Mouse (Mus musculus) limb, embryonic 13.5 days (tissue): ENCODE measurements at regions not wholly inside any gene's neighbourhood (a gene's known extent, or its start where the extent isn't known, plus 50 kb on each side); places are given as distances from the start of the nearest gene placed in this dataset.

Source experiments
- ATAC-seq: fragments of 200-750 bp; cut with Nextera tagmentation; 2 replicates; pipeline ENCODE4 v1.8.0; 2017; ENCODE audit warnings: low read depth, moderate number of reproducible peaks, moderate TSS enrichment; ENCODE audit not compliant: low FRiP score
- H3K27ac ChIP-seq: fragments of 300-500 bp; sonication (generic); 2 replicates; pipeline ENCODE4 v1.5.1; 2015; ENCODE audit warnings: inconsistent platforms, mild to moderate bottlenecking, moderate library complexity
- H3K27me3 ChIP-seq: fragments of 300-500 bp; sonication (generic); 2 replicates; pipeline ENCODE4 v1.6.1; 2015; ENCODE audit warnings: mild to moderate bottlenecking, inconsistent platforms
- H3K36me3 ChIP-seq: fragments of 300-500 bp; sonication (generic); 2 replicates; pipeline ENCODE4 v1.6.1; 2015; ENCODE audit warnings: inconsistent platforms, mild to moderate bottlenecking, moderate library complexity
- H3K4me1 ChIP-seq: fragments of 300-500 bp; sonication (generic); 2 replicates; pipeline ENCODE4 v1.6.1; 2015; ENCODE audit warnings: inconsistent platforms
- H3K4me2 ChIP-seq: fragments of 300-500 bp; sonication (generic); replicated peaks from 2 replicates; pipeline ENCODE4 v1.6.1; 2015; ENCODE audit warnings: inconsistent platforms, mild to moderate bottlenecking, moderate library complexity
- H3K4me3 ChIP-seq: fragments of 300-500 bp; sonication (generic); 2 replicates; pipeline ENCODE4 v1.5.1; 2015; ENCODE audit warnings: moderate library complexity, mild to moderate bottlenecking, inconsistent platforms
- H3K9ac ChIP-seq: fragments of 300-500 bp; sonication (generic); 2 replicates; pipeline ENCODE4 v1.6.1; 2015; ENCODE audit warnings: mild to moderate bottlenecking, inconsistent platforms
- H3K9me3 ChIP-seq: fragments of 300-500 bp; sonication (generic); 2 replicates; pipeline ENCODE4 v1.6.1; 2016; ENCODE audit warnings: inconsistent platforms
- WGBS: fragments of 180-500 bp; shearing (Covaris S2); methylation state at CpG from one replicate; pipeline ENCODE4 v1.1.7; 2015; 5-methylcytosine and 5-hydroxymethylcytosine counted together

GRCm38 (mm10) chr9:46538616-46539015 lies 218.8 kb upstream of the 4931429L15Rik start:
- ATAC-seq, result no peak
- Histone ChIP-seq H3K4me2 (no peak overlapping the region), H3K4me1 (no peaks in the 10 kb centered on the region; the same call in 1 of the 2 replicates), H3K9me3 (no peaks in the 10 kb centered on the region), H3K4me3 (no peak overlapping the region), H3K27me3 (peaks cover 31% of the 10 kb centered on the region), H3K27ac (no peak overlapping the region), H3K36me3 (no peaks in the 10 kb centered on the region), H3K9ac (no peak overlapping the region)
- WGBS, result 10% methylated on average over 3 of the region's 4 CpGs

DNA sequence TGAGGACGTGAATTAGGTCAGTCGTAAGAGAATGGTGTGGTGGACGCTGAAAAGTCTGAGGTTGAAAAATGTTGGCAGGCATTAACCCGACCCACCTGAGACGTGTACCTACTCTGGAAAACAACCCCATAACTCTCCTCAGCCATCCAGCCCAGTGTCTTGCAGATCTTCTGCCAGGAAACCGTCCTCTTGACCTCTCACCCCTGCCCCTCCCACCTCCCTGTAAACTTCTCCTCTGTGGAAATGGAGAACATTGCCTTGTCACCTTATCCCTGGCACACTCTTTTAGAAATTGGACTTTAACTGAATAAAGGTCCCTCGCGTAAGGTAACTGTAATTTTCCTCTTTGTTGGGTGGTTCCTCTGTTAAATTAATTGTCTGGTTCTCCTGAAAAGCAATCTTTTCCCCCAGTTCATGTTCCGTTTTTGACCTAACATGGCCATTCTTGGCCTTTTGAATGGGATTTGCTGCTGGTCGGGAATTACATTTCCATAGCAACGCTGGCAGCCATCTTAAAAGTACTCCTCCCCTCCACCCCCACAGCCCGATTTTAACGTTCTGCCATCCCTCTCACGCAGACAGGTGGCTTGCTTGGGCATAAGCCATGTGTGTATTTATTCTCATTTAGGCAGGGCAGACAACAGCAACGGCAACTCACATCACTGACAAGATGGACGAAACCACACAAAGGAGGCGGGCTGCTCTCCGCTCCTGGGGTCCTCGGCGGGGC lies 196.8 kb upstream of the 4931429L15Rik start:
- ATAC-seq, result no peak

DNA sequence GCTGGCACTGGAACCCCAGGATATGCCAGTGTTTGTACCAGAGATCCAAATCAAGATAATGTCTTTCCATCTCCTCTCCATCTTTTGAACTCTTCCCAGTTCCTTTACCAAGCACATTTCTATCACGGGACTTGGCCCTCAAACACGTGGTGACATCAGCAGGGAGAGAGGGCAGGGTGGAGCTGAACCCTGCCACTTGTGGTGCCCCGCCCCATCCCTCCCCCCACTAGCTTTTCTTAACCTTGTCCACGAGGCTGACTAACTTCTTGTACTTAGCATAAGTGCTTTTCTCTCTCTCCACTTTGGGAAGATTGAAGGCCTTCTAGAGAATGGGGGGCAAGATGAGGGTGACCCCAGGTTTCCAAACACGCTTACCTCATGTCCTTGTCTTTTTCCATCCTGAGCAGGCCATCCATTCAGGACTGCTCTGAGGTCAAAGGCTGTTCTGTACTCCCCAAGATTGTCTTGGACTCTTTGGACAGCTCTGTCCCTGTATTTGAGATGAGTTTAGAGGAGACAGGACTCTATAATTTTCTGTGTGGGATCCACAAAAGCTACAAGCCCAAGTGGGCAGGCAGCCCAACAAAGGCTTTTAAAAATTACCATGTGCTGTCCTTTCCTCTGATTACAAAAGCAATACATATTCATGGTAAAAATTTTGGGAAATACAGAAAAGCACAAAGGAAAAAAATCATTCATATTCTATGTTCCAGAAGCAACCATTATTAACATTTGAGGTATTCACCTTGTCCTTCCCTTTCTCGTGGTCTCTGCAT lies 192.7 kb upstream of the 4931429L15Rik start:
- H3K9me3 ChIP-seq, result peaks cover 9% of the 10 kb centered on the region; the same call in 1 of the 2 replicates
- H3K9ac ChIP-seq, result no peak overlapping the region
- H3K4me1 ChIP-seq, result no peaks in the 10 kb centered on the region
- no peak overlapping the region for H3K4me3 ChIP-seq
- no peak for ATAC-seq
- 65% methylated on average over 6 of the region's 6 CpGs for WGBS
- no peak overlapping the region for H3K4me2 ChIP-seq
- peaks cover 16% of the 10 kb centered on the region; the same call in 1 of the 2 replicates for H3K27me3 ChIP-seq
- no peaks in the 10 kb centered on the region for H3K36me3 ChIP-seq
- H3K27ac ChIP-seq, result no peak overlapping the region

More for the DNA sequence above, 196.8 kb upstream of the 4931429L15Rik start:
- 84% methylated on average over 20 of the region's 20 CpGs for WGBS
- H3K4me1 ChIP-seq, result no peaks in the 10 kb centered on the region
- H3K9me3 ChIP-seq, result peaks cover 16% of the 10 kb centered on the region; the same call in 1 of the 2 replicates
- no peak overlapping the region for H3K4me3 ChIP-seq
- H3K9ac ChIP-seq, result no peak overlapping the region
- no peaks in the 10 kb centered on the region for H3K36me3 ChIP-seq
- no peak overlapping the region for H3K4me2 ChIP-seq
- H3K27ac ChIP-seq, result no peak overlapping the region
- 0 out of 2 replicates have a peak, but pooled peaks cover 3% of the 10 kb centered on the region for H3K27me3 ChIP-seq

DNA sequence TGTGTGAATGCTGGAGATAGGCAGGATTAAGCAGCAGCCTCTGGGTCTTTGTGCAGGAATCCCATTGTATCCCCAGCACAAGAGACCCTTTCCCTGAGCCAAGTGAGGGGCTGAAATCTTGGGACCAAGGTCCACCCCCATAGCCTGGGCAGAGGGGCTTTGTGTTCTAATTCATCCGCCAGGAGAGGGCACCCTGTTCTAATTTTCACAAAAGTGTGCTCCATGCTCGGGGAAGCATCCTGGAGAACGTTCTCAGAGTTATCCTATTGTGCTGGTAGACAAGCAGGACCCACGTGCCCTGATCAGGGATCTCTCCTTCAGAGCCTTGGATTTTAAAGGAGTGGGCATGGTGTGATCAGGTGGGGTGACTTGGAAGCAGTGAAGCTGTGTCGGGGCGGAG lies 191.5 kb upstream of the 4931429L15Rik start:
- Histone ChIP-seq H3K4me2 (no peak overlapping the region), H3K9ac (no peak overlapping the region), H3K9me3 (peaks cover 9% of the 10 kb centered on the region; the same call in 1 of the 2 replicates), H3K4me3 (no peak overlapping the region), H3K36me3 (no peaks in the 10 kb centered on the region), H3K4me1 (no peaks in the 10 kb centered on the region), H3K27ac (no peak overlapping the region), H3K27me3 (peaks cover 16% of the 10 kb centered on the region)
- WGBS, result 57% methylated on average over 6 of the region's 6 CpGs
- no peak for ATAC-seq

- Histone ChIP-seq H3K27me3 (peaks cover 20% of the 10 kb centered on the region), H3K27ac (no peak overlapping the region), H3K9me3 (peaks cover 9% of the 10 kb centered on the region; the same call in 1 of the 2 replicates), H3K36me3 (no peaks in the 10 kb centered on the region), H3K4me1 (no peaks in the 10 kb centered on the region), H3K9ac (no peak overlapping the region), H3K4me3 (no peak overlapping the region), H3K4me2 (no peak overlapping the region)
- no peak for ATAC-seq
- 62% methylated on average over 5 of the region's 5 CpGs for WGBS
These were observed 190.1 kb upstream of the 4931429L15Rik start for GRCm38 (mm10) chr9:46509896-46510295.

DNA sequence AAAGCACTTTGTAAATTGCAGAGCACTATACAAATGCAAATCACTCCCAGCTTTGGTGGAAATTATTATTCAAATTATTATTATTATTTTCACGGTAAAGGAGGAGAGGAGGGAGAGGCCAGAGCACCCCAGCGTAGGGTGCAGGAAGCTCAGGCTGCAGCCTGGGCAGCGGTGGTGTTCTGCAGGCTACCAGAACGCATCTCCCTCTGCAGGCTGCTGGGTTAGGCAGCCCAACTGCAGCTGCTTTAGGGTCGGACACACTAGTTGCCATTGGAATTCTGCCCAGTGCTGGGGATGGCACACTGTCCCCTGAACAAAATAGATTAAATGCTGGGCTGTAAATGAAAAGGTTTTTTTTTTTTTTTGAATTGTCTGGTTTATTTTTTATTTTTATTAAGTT lies 189.7 kb upstream of the 4931429L15Rik start:
- H3K36me3 ChIP-seq, result no peaks in the 10 kb centered on the region
- no peak overlapping the region for H3K27ac ChIP-seq
- no peaks in the 10 kb centered on the region for H3K4me1 ChIP-seq
- no peak for ATAC-seq
- peaks cover 22% of the 10 kb centered on the region for H3K27me3 ChIP-seq
- H3K9ac ChIP-seq, result no peak overlapping the region
- H3K4me3 ChIP-seq, result no peak overlapping the region
- peaks cover 9% of the 10 kb centered on the region; the same call in 1 of the 2 replicates for H3K9me3 ChIP-seq
- WGBS, result 25% methylated on average over 5 of the region's 5 CpGs
- no peak overlapping the region for H3K4me2 ChIP-seq

DNA sequence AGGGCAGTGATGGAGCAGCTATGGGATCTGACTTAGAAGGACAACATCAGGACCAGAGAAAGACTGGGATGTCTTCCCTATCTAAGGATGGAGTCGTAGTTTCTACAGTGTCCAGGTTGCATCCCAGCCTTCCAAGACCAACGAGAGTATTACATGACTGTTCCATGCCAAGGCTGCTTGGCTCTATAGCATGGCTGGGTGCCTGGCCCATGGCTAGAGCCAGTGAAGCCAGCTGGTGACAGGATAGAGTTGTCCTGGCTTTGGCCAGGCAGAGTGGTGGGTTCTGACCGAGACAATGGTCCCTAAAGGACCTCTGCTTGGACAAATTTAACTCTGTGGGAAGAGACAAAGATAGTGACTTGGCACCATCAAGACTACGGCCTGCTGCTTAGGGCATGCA lies 187.2 kb upstream of the 4931429L15Rik start:
- Histone ChIP-seq H3K4me2 (no peak overlapping the region), H3K9ac (no peak overlapping the region), H3K4me3 (no peak overlapping the region), H3K36me3 (no peaks in the 10 kb centered on the region), H3K9me3 (no peaks in the 10 kb centered on the region), H3K27ac (no peak overlapping the region), H3K4me1 (peaks cover 4% of the 10 kb centered on the region; the same call in 1 of the 2 replicates), H3K27me3 (peaks cover 22% of the 10 kb centered on the region)
- 89% methylated on average over 4 of the region's 4 CpGs for WGBS
- ATAC-seq, result no peak

DNA sequence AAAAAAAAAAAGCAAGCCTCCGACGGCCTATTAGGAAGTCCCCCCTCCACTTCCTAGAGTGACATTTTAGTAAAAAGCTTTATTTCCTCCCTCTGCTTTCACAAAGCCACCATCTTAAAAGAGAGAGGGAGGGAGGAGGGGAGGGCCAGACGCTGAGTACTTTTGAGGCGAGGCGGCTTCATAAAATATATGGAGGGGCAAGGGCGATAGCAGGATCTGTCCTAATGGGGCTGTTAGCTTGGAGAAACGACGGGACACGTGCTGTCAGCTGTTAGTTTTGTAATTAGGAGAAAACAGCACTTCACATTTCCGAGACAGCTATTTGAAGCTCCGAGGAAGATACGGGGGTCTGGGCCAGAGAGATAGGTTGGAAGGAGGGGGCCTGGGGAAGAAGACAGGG lies 184.8 kb upstream of the 4931429L15Rik start:
- no peak for ATAC-seq
- H3K27ac ChIP-seq, result no peak overlapping the region
- H3K4me2 ChIP-seq, result no peak overlapping the region
- no peak overlapping the region for H3K9ac ChIP-seq
- WGBS, result 29% methylated on average over 12 of the region's 12 CpGs
- H3K4me1 ChIP-seq, result peaks cover 4% of the 10 kb centered on the region; the same call in 1 of the 2 replicates
- H3K4me3 ChIP-seq, result no peak overlapping the region
- peaks cover 6% of the 10 kb centered on the region for H3K27me3 ChIP-seq
- H3K36me3 ChIP-seq, result no peaks in the 10 kb centered on the region
- no peaks in the 10 kb centered on the region for H3K9me3 ChIP-seq

- no peaks in the 10 kb centered on the region for H3K36me3 ChIP-seq
- H3K27me3 ChIP-seq, result peaks cover 6% of the 10 kb centered on the region
- H3K4me2 ChIP-seq, result no peak overlapping the region
- no peak overlapping the region for H3K9ac ChIP-seq
- 60% methylated on average over 3 of the region's 3 CpGs for WGBS
- no peaks in the 10 kb centered on the region for H3K9me3 ChIP-seq
- no peak overlapping the region for H3K4me3 ChIP-seq
- no peak overlapping the region for H3K27ac ChIP-seq
- H3K4me1 ChIP-seq, result peaks cover 4% of the 10 kb centered on the region; the same call in 1 of the 2 replicates
- no peak for ATAC-seq
These were observed 184.3 kb upstream of the 4931429L15Rik start for GRCm38 (mm10) chr9:46504133-46504416.

DNA sequence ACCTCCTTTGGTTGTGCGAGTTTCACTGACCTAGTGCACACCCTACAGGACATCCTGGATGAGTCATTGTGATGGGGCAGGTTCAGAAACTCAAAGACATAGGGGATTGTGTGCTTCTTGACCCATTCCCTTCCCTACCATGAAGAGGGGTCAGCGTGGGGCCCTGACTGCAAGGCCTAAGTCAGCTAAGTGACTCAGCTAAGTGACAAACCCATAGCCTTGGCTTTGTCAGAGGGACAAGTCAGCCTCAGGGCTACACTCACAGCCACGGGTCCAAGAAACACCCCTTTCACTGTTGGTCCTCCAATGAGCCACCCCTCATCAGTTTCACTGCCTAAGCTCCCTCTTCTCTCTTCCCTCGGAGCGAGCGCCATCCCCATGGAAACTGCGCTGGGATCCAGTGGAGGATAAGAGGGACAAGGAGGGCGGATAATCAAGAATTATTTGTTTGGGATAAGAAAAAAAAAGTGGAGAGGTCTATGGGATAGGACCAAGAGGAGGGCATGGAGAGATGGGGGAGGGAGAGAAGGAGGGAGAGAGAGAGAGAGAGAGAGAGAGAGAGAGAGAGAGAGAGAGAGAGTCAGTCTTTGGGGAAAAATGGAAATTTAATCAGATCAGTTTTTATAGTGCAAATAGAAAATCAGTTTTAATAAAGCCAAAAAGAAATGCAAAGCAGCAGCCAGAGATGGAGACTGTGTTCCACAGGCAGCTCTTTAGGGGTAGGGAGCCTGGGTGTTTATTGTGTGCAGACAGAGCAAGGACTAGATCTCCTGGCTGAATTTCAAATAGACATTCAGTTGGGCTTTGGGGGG lies 183.7 kb upstream of the 4931429L15Rik start:
- WGBS, result 83% methylated on average over 8 of the region's 8 CpGs
- Histone ChIP-seq H3K9me3 (no peaks in the 10 kb centered on the region), H3K27me3 (peaks cover 6% of the 10 kb centered on the region), H3K36me3 (no peaks in the 10 kb centered on the region), H3K4me3 (no peak overlapping the region), H3K27ac (no peak overlapping the region), H3K4me2 (no peak overlapping the region), H3K4me1 (peaks cover 4% of the 10 kb centered on the region; the same call in 1 of the 2 replicates), H3K9ac (no peak overlapping the region)
- ATAC-seq, result no peak

- Histone ChIP-seq H3K4me3 (no peak overlapping the region), H3K27me3 (peaks cover 7% of the 10 kb centered on the region; the same call in 1 of the 2 replicates), H3K9ac (no peak overlapping the region), H3K9me3 (no peaks in the 10 kb centered on the region), H3K4me2 (no peak overlapping the region), H3K27ac (no peak overlapping the region), H3K4me1 (peaks cover 4% of the 10 kb centered on the region; the same call in 1 of the 2 replicates), H3K36me3 (no peaks in the 10 kb centered on the region)
- WGBS, result 14% methylated on average over 2 of the region's 2 CpGs
- no peak for ATAC-seq
These were observed 179.6 kb upstream of the 4931429L15Rik start for GRCm38 (mm10) chr9:46499426-46499825.

DNA sequence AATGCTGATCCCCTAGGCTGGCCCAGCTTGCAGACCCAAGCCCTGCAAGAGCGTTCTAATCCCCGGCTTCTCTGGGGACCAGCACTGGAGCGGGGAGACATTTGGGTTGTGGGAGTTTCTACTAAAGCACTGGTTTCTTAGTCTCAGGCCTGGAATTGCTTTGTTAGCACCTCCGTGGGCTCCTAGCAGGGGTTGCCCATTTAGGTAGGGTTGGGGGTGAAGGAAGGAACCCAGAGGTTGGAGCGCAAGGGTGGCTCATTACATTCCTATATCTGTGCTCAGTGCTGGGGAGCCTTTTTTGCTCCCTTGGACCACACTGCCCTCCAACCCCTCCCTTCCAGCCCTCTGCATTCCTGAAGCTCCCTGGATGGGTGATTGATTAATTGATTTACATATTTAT lies 179.1 kb upstream of the 4931429L15Rik start:
- H3K9me3 ChIP-seq, result no peaks in the 10 kb centered on the region
- H3K4me1 ChIP-seq, result 0 out of 2 replicates have a peak, but pooled peaks cover under 1% of the 10 kb centered on the region
- H3K27me3 ChIP-seq, result peaks cover 7% of the 10 kb centered on the region; the same call in 1 of the 2 replicates
- no peak overlapping the region for H3K4me3 ChIP-seq
- no peak overlapping the region for H3K9ac ChIP-seq
- no peak for ATAC-seq
- WGBS, result 50% methylated on average over 5 of the region's 5 CpGs
- H3K4me2 ChIP-seq, result no peak overlapping the region
- H3K36me3 ChIP-seq, result no peaks in the 10 kb centered on the region
- H3K27ac ChIP-seq, result no peak overlapping the region
